Mouse (Mus musculus): ENCODE results near the gene Insc. TPM values are rescaled to one million over a fixed set of nuclear protein-coding genes. Genes with fewer than 3 reads are reported as not detected.
A peak's percentile ranks its signal among the peaks of the same experiment; 100 is the strongest.

Gene Insc
- total and polyA plus RNA-seq, 2 experiments from 2014 or later, result 1.8 to 2.2 TPM

DNA sequence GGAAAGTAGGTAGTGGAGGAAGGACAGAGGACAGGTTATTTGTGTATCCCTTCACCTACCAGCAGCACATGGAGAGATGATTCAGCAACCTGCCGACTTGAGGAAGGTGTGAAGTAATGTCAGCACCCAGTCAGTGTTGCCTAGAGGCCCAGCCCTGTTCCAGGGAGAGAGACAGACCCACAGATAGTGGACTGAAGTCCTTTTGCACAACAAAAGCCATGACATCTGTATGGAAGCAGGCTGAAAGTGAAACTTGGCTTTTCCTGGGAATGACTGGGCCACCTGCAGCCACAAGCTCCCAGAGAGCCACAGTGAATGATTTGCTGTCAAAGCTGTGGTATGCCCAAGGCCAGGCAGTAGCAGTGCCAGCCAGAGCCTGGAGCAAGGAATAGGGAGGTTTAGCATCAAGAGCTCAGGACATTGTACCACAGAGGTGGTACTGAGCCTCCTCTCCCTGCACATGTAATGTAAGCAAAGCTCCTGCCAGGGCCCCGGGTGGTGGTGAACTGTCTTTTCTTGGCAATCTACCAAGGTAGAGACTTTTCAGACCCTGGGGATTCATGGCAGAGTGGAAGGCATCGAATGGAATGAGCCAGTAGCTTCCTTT is 1.2 kb downstream of the Insc start:
- no peaks in the 10 kb centered on the region for H3K9me3 ChIP-seq (ENCODE audit: low read length)
- no peak overlapping the region for H3K4me3 ChIP-seq (ENCODE audit: low read depth, low read length)
- 0 out of 2 replicates have a peak, but pooled peaks cover 6% of the 10 kb centered on the region for H3K4me1 ChIP-seq (ENCODE audit: insufficient read depth)
- H3K27me3 ChIP-seq (ENCODE audit: insufficient read depth, low read length), result no peaks in the 10 kb centered on the region
- no peak for ATAC-seq
- no peaks in the 10 kb centered on the region for H3K36me3 ChIP-seq (ENCODE audit: insufficient read depth)
- no peak overlapping the region for H3K4me2 ChIP-seq (ENCODE audit: low read depth)
- WGBS, result 59% methylated on average over 3 of the region's 3 CpGs
- no peak for TF ChIP-seq CTCF (IDR thresholded peaks at IDR 0.05; ENCODE audit: low read depth)
- DNase-seq, result no peak
- no peak overlapping the region for H3K27ac ChIP-seq (ENCODE audit: low read depth, low read length)
- no peak overlapping the region for H3K9ac ChIP-seq

DNA sequence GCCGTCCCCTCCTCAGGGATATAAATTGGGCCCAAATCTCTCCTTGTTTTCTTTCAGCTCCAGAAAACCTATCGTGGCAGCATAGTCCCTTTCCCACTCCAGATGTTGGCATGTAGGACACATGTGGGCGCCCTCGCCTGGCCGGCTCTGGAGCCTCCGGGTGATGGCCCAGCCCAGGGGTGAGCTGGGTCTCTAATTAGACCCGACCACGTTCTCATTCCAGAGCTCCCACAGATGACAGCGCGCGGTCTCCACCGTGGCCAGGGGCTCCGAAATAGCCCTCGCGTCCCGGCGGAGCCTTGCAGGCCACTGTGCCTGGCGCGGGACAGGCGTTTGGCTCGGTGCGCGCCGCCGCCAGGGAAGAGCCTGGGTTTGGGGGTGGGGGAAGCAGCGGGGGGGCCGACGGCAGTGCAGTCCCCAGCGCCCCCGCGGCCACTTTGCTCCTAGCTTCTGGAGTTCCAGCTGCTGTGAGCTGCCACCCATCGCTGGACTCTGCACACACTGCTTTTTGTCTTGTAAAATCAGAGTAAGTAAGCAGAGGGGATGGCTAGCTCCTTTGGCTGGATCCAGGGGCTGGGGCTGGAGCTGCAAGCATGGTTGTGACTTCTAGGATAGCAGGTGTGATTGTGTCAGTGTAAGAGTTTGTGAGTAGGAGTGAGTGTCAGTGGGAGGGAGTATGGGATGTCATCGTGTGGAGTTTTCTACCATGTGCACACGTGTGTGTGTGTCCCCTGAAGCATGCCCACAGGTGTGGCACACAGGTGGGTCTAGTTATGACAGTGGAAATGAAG is 2.2 kb downstream of the Insc start:
- Histone ChIP-seq H3K27me3 (ENCODE audit: insufficient read depth, low read length) (no peaks in the 10 kb centered on the region), H3K9me3 (ENCODE audit: low read length) (no peaks in the 10 kb centered on the region), H3K4me3 (ENCODE audit: low read depth, low read length) (peak overlapping the region; percentile 34), H3K4me1 (ENCODE audit: insufficient read depth) (0 out of 2 replicates have a peak, but pooled peaks cover 6% of the 10 kb centered on the region), H3K4me2 (ENCODE audit: low read depth) (peak overlapping the region; percentile 68), H3K9ac (peak overlapping the region; percentile 35; the same call in 1 of the 2 replicates), H3K36me3 (ENCODE audit: insufficient read depth) (no peaks in the 10 kb centered on the region), H3K27ac (ENCODE audit: low read depth, low read length) (no peak overlapping the region)
- DNase-seq (peak; percentile 6), ATAC-seq (peak; percentile 60)
- TF ChIP-seq CTCF (IDR thresholded peaks at IDR 0.05; ENCODE audit: low read depth), result peak; percentile 12; the same call in 1 of the 2 replicates
- WGBS, result 6% methylated on average over 34 of the region's 34 CpGs

- WGBS, result 69% methylated on average over 3 of the region's 3 CpGs
- ATAC-seq (no peak), DNase-seq (no peak)
- no peak for TF ChIP-seq CTCF (IDR thresholded peaks at IDR 0.05; ENCODE audit: low read depth)
- H3K27ac ChIP-seq (ENCODE audit: low read depth, low read length), result no peak overlapping the region
- H3K36me3 ChIP-seq (ENCODE audit: insufficient read depth), result no peaks in the 10 kb centered on the region
- H3K27me3 ChIP-seq (ENCODE audit: insufficient read depth, low read length), result no peaks in the 10 kb centered on the region
- H3K4me1 ChIP-seq (ENCODE audit: insufficient read depth), result 0 out of 2 replicates have a peak, but pooled peaks cover 6% of the 10 kb centered on the region
- no peak overlapping the region for H3K4me3 ChIP-seq (ENCODE audit: low read depth, low read length)
- no peak overlapping the region for H3K9ac ChIP-seq
- no peak overlapping the region for H3K4me2 ChIP-seq (ENCODE audit: low read depth)
- no peaks in the 10 kb centered on the region for H3K9me3 ChIP-seq (ENCODE audit: low read length)
These were observed 4.1 kb downstream of the Insc start for GRCm38 (mm10) chr7:114747596-114747995.

- no peak for ATAC-seq
- WGBS, result 69% methylated on average over 4 of the region's 4 CpGs
- no peak for DNase-seq
- no peaks in the 10 kb centered on the region for H3K27me3 ChIP-seq (ENCODE audit: insufficient read depth, low read length)
- TF ChIP-seq CTCF (IDR thresholded peaks at IDR 0.05; ENCODE audit: low read depth), result no peak
- no peaks in the 10 kb centered on the region for H3K9me3 ChIP-seq (ENCODE audit: low read length)
- no peak overlapping the region for H3K27ac ChIP-seq (ENCODE audit: low read depth, low read length)
- no peaks in the 10 kb centered on the region for H3K36me3 ChIP-seq (ENCODE audit: insufficient read depth)
- no peak overlapping the region for H3K4me3 ChIP-seq (ENCODE audit: low read depth, low read length)
- H3K4me1 ChIP-seq (ENCODE audit: insufficient read depth), result 0 out of 2 replicates have a peak, but pooled peaks cover 6% of the 10 kb centered on the region
- no peak overlapping the region for H3K4me2 ChIP-seq (ENCODE audit: low read depth)
- H3K9ac ChIP-seq, result no peak overlapping the region
These were observed 4.7 kb downstream of the Insc start for GRCm38 (mm10) chr7:114748239-114748638.

DNA sequence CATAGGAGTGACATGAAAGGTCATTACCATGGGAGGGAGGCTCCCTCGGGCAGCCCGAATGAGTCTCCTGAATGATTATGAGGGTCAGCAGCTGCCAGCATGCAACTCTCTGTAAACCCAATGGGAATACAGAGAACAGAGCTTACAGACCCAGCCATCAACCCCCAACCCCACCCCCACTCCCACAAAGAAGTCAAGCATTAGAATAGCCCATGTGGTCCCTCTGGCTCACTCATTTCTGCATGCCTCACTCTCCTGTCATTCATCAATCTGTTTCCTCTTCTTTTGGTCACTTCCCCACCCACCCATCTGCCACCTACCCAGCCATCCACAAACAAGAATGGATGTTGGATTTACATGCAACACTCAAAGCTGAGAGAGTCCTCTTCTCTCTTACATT is 10.0 kb downstream of the Insc start:
- Histone ChIP-seq H3K4me1 (ENCODE audit: insufficient read depth) (no peaks in the 10 kb centered on the region), H3K27ac (ENCODE audit: low read depth, low read length) (no peak overlapping the region), H3K36me3 (ENCODE audit: insufficient read depth) (no peaks in the 10 kb centered on the region), H3K27me3 (ENCODE audit: insufficient read depth, low read length) (no peaks in the 10 kb centered on the region), H3K4me3 (ENCODE audit: low read depth, low read length) (no peak overlapping the region), H3K4me2 (ENCODE audit: low read depth) (no peak overlapping the region), H3K9ac (no peak overlapping the region), H3K9me3 (ENCODE audit: low read length) (no peaks in the 10 kb centered on the region)
- no peak for TF ChIP-seq CTCF (IDR thresholded peaks at IDR 0.05; ENCODE audit: low read depth)
- no peak for ATAC-seq
- DNase-seq, result no peak
- WGBS, result 75% methylated on average over 2 of the region's 2 CpGs

GRCm38 (mm10) chr7:114754196-114754595 is 10.7 kb downstream of the Insc start:
- no peak for TF ChIP-seq CTCF (IDR thresholded peaks at IDR 0.05; ENCODE audit: low read depth)
- H3K4me3 ChIP-seq (ENCODE audit: low read depth, low read length), result no peak overlapping the region
- H3K4me2 ChIP-seq (ENCODE audit: low read depth), result no peak overlapping the region
- no peak overlapping the region for H3K9ac ChIP-seq
- no peaks in the 10 kb centered on the region for H3K9me3 ChIP-seq (ENCODE audit: low read length)
- no peaks in the 10 kb centered on the region for H3K36me3 ChIP-seq (ENCODE audit: insufficient read depth)
- ATAC-seq (no peak), DNase-seq (no peak)
- H3K27me3 ChIP-seq (ENCODE audit: insufficient read depth, low read length), result no peaks in the 10 kb centered on the region
- no peak overlapping the region for H3K27ac ChIP-seq (ENCODE audit: low read depth, low read length)
- no peaks in the 10 kb centered on the region for H3K4me1 ChIP-seq (ENCODE audit: insufficient read depth)
- 5% methylated on average over 1 of the region's 1 CpGs for WGBS

GRCm38 (mm10) chr7:114754626-114755025 is 11.1 kb downstream of the Insc start:
- no peak for ATAC-seq
- no peak overlapping the region for H3K4me2 ChIP-seq (ENCODE audit: low read depth)
- TF ChIP-seq CTCF (IDR thresholded peaks at IDR 0.05; ENCODE audit: low read depth), result no peak
- no peak overlapping the region for H3K9ac ChIP-seq
- H3K36me3 ChIP-seq (ENCODE audit: insufficient read depth), result no peaks in the 10 kb centered on the region
- no peaks in the 10 kb centered on the region for H3K9me3 ChIP-seq (ENCODE audit: low read length)
- WGBS, result 92% methylated on average over 8 of the region's 8 CpGs
- no peaks in the 10 kb centered on the region for H3K27me3 ChIP-seq (ENCODE audit: insufficient read depth, low read length)
- H3K4me3 ChIP-seq (ENCODE audit: low read depth, low read length), result no peak overlapping the region
- no peak overlapping the region for H3K27ac ChIP-seq (ENCODE audit: low read depth, low read length)
- no peaks in the 10 kb centered on the region for H3K4me1 ChIP-seq (ENCODE audit: insufficient read depth)
- no peak for DNase-seq

All from forebrain, postnatal 0 days (tissue).